Mouse (Mus musculus): Measurements from ENCODE around the gene Card11. TPM values are rescaled to one million over a fixed set of nuclear protein-coding genes. Genes with fewer than 3 reads are reported as not detected.

Card11 gene
- polyA plus RNA-seq, 1 experiment: 63.7 TPM

- no peak overlapping the region for H3K4me3 ChIP-seq (ENCODE audit: extremely low read depth, insufficient read depth, insufficient read length)
- no peak for TF ChIP-seq POLR2A (IDR thresholded peaks at IDR 0.05; ENCODE audit: low read depth, low read length)
- TF ChIP-seq CTCF (IDR thresholded peaks at IDR 0.05; ENCODE audit: extremely low read depth, insufficient read depth, insufficient read length, insufficient replicate concordance): peak; percentile 44; the same call in 1 of the 2 replicates
- no peaks in the 10 kb centered on the region for H3K4me1 ChIP-seq (ENCODE audit: control insufficient read depth, insufficient read depth, insufficient read length)
- peak; percentile 9 to 60 for DNase-seq (ENCODE audit: low read depth in 1 of 2, low spot score in 2 of 2)
- no peaks in the 10 kb centered on the region for H3K27me3 ChIP-seq (ENCODE audit: control insufficient read depth, insufficient read depth, low read length)
- H3K36me3 ChIP-seq (ENCODE audit: control insufficient read depth, insufficient read depth, low read length): peaks cover 42% of the 10 kb centered on the region
- 42% methylated on average over 8 of the region's 8 CpGs for WGBS
- H3K27ac ChIP-seq (ENCODE audit: insufficient read depth, low read length): no peak overlapping the region
These were observed 110.8 kb downstream of the Card11 start for GRCm38 (mm10) chr5:140889539-140889938.

- peaks cover 47% of the 10 kb centered on the region for H3K36me3 ChIP-seq (ENCODE audit: control insufficient read depth, insufficient read depth, low read length)
- H3K27me3 ChIP-seq (ENCODE audit: control insufficient read depth, insufficient read depth, low read length): no peaks in the 10 kb centered on the region
- H3K4me1 ChIP-seq (ENCODE audit: control insufficient read depth, insufficient read depth, insufficient read length): no peaks in the 10 kb centered on the region
- H3K27ac ChIP-seq (ENCODE audit: insufficient read depth, low read length): no peak overlapping the region
- H3K4me3 ChIP-seq (ENCODE audit: extremely low read depth, insufficient read depth, insufficient read length): no peak overlapping the region
- WGBS: 91% methylated on average over 8 of the region's 8 CpGs
- TF ChIP-seq POLR2A (IDR thresholded peaks at IDR 0.05; ENCODE audit: low read depth, low read length) (no peak), CTCF (IDR thresholded peaks at IDR 0.05; ENCODE audit: extremely low read depth, insufficient read depth, insufficient read length, insufficient replicate concordance) (no peak)
- no peak for DNase-seq (ENCODE audit: low read depth in 1 of 2, low spot score in 2 of 2)
These were observed 112.5 kb downstream of the Card11 start for GRCm38 (mm10) chr5:140887871-140888270.

DNA sequence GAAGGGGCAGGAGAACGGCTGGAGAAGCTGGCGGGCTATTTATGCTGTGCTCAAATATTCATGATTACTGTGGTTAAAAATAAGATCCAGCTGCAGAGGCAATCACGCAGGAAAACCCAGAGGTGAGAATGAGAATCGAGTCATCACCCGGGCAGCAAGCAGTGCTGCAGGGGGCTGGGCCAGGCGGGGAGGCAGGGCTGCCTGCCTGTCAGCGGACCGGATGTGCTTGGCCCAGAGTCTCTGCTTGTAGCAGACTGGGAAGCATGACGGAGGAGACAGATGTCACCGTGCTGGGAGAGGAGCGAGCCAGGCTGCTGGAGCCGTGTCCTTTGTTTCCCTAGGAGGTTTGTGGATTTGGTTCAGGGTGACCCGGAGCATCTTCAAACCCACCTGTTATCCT lies 115.4 kb downstream of the Card11 start:
- no peak for DNase-seq (ENCODE audit: low read depth in 1 of 2, low spot score in 2 of 2)
- TF ChIP-seq CTCF (IDR thresholded peaks at IDR 0.05; ENCODE audit: extremely low read depth, insufficient read depth, insufficient read length, insufficient replicate concordance) (no peak), POLR2A (IDR thresholded peaks at IDR 0.05; ENCODE audit: low read depth, low read length) (no peak)
- Histone ChIP-seq H3K4me1 (ENCODE audit: control insufficient read depth, insufficient read depth, insufficient read length) (no peaks in the 10 kb centered on the region), H3K36me3 (ENCODE audit: control insufficient read depth, insufficient read depth, low read length) (peaks cover 59% of the 10 kb centered on the region), H3K4me3 (ENCODE audit: extremely low read depth, insufficient read depth, insufficient read length) (no peak overlapping the region), H3K27me3 (ENCODE audit: control insufficient read depth, insufficient read depth, low read length) (no peaks in the 10 kb centered on the region), H3K27ac (ENCODE audit: insufficient read depth, low read length) (no peak overlapping the region)
- 57% methylated on average over 13 of the region's 13 CpGs for WGBS

DNA sequence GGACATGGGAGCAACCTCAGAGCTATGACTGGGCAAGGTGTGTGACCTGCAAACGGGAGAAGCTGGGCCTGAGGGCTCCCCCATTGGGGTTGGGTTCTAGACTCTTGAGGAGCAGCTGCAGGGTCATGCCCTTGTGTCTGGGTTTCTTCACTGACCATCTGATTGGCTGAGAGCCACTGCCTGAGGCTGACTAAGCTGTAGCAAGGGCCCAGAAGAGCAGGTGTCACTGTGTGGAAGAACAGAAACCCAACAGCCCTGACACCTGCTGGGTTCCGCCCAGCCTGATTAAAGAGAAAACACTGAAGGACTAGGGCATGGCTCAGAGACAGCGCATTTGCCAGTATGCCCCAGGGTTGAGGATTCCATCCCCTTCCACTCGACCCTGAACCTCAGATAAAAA lies 118.0 kb downstream of the Card11 start:
- no peak for DNase-seq (ENCODE audit: low read depth in 1 of 2, low spot score in 2 of 2)
- H3K4me3 ChIP-seq (ENCODE audit: extremely low read depth, insufficient read depth, insufficient read length): no peak overlapping the region
- no peaks in the 10 kb centered on the region for H3K27me3 ChIP-seq (ENCODE audit: control insufficient read depth, insufficient read depth, low read length)
- peaks cover 77% of the 10 kb centered on the region for H3K36me3 ChIP-seq (ENCODE audit: control insufficient read depth, insufficient read depth, low read length)
- WGBS: 69% methylated on average over 4 of the region's 4 CpGs
- H3K27ac ChIP-seq (ENCODE audit: insufficient read depth, low read length): no peak overlapping the region
- TF ChIP-seq POLR2A (IDR thresholded peaks at IDR 0.05; ENCODE audit: low read depth, low read length) (no peak), CTCF (IDR thresholded peaks at IDR 0.05; ENCODE audit: extremely low read depth, insufficient read depth, insufficient read length, insufficient replicate concordance) (no peak)
- H3K4me1 ChIP-seq (ENCODE audit: control insufficient read depth, insufficient read depth, insufficient read length): no peaks in the 10 kb centered on the region

GRCm38 (mm10) chr5:140880151-140880550 lies 120.2 kb downstream of the Card11 start:
- no peak for DNase-seq (ENCODE audit: low read depth in 1 of 2, low spot score in 2 of 2)
- Histone ChIP-seq H3K4me1 (ENCODE audit: control insufficient read depth, insufficient read depth, insufficient read length) (no peaks in the 10 kb centered on the region; the same call in 1 of the 2 replicates), H3K27me3 (ENCODE audit: control insufficient read depth, insufficient read depth, low read length) (no peaks in the 10 kb centered on the region), H3K4me3 (ENCODE audit: extremely low read depth, insufficient read depth, insufficient read length) (no peak overlapping the region), H3K27ac (ENCODE audit: insufficient read depth, low read length) (no peak overlapping the region), H3K36me3 (ENCODE audit: control insufficient read depth, insufficient read depth, low read length) (peaks cover 76% of the 10 kb centered on the region)
- whole genome bisulfite sequencing: 87% methylated on average over 10 of the region's 10 CpGs
- TF ChIP-seq POLR2A (IDR thresholded peaks at IDR 0.05; ENCODE audit: low read depth, low read length) (no peak), CTCF (IDR thresholded peaks at IDR 0.05; ENCODE audit: extremely low read depth, insufficient read depth, insufficient read length, insufficient replicate concordance) (no peak)

GRCm38 (mm10) chr5:140878644-140879043 lies 121.7 kb downstream of the Card11 start:
- Histone ChIP-seq H3K4me1 (ENCODE audit: control insufficient read depth, insufficient read depth, insufficient read length) (no peaks in the 10 kb centered on the region; the same call in 1 of the 2 replicates), H3K36me3 (ENCODE audit: control insufficient read depth, insufficient read depth, low read length) (peaks cover 75% of the 10 kb centered on the region), H3K27me3 (ENCODE audit: control insufficient read depth, insufficient read depth, low read length) (no peaks in the 10 kb centered on the region), H3K27ac (ENCODE audit: insufficient read depth, low read length) (no peak overlapping the region), H3K4me3 (ENCODE audit: extremely low read depth, insufficient read depth, insufficient read length) (no peak overlapping the region)
- TF ChIP-seq POLR2A (IDR thresholded peaks at IDR 0.05; ENCODE audit: low read depth, low read length) (no peak), CTCF (IDR thresholded peaks at IDR 0.05; ENCODE audit: extremely low read depth, insufficient read depth, insufficient read length, insufficient replicate concordance) (peak; percentile 14; the same call in 1 of the 2 replicates)
- no peak for DNase-seq (ENCODE audit: low read depth in 1 of 2, low spot score in 2 of 2)
- WGBS: 88% methylated on average over 6 of the region's 6 CpGs

DNA sequence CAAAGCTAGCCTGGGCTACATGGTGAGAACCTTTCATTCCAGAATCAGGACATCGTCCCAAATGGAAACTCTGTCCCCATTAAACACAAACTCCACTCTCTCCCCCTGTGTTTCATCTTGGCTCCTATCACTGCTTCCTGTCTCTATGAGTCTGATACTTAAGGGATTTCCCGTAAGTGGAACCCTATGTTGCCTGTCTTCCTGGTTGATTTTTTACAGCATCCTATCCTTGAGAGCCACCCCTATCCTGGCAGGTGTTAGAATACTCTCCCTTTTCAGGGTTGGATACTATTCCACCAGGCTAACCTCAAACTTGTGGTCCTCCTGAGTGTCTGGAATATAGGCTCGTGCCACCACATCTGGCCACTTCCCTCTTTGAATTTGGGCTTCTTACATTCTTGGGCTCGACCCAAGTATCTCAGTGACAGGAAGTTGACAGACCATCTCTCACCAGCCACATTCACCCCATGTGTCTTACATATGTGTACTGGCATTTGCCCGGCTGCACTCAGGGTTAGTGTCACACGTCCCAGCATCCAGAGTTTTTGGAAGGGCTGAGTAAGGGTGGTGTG lies 126.6 kb downstream of the Card11 start:
- 47% methylated on average over 6 of the region's 6 CpGs for WGBS
- H3K27me3 ChIP-seq (ENCODE audit: control insufficient read depth, insufficient read depth, low read length): no peaks in the 10 kb centered on the region

More for the DNA sequence above, 126.6 kb downstream of the Card11 start:
- Histone ChIP-seq H3K27ac (ENCODE audit: insufficient read depth, low read length) (peak overlapping the region; percentile 80), H3K4me1 (ENCODE audit: control insufficient read depth, insufficient read depth, insufficient read length) (no peaks in the 10 kb centered on the region; the same call in 1 of the 2 replicates), H3K4me3 (ENCODE audit: extremely low read depth, insufficient read depth, insufficient read length) (no peak overlapping the region), H3K36me3 (ENCODE audit: control insufficient read depth, insufficient read depth, low read length) (peaks cover 45% of the 10 kb centered on the region)
- TF ChIP-seq POLR2A (IDR thresholded peaks at IDR 0.05; ENCODE audit: low read depth, low read length) (no peak), CTCF (IDR thresholded peaks at IDR 0.05; ENCODE audit: extremely low read depth, insufficient read depth, insufficient read length, insufficient replicate concordance) (no peak)
- DNase-seq (ENCODE audit: low read depth in 1 of 2, low spot score in 2 of 2): no peak
